Mouse (Mus musculus): ENCODE data around the gene Tepsin. TPM values are rescaled to one million over a fixed set of nuclear protein-coding genes. Genes with fewer than 3 reads are reported as not detected.

Tepsin gene
- total RNA-seq, 2 experiments from 2014 or later = 25.7 to 27.2 TPM

GRCm38 (mm10) chr11:120042141-120042838, 56.2 kb downstream of the Tepsin start:
- no peak for ATAC-seq (replicated peaks; ENCODE audit: low FRiP score, poor library complexity, severe bottlenecking)

GRCm38 (mm10) chr11:120041191-120042123, 57.1 kb downstream of the Tepsin start:
- no peak for ATAC-seq (replicated peaks; ENCODE audit: low FRiP score, poor library complexity, severe bottlenecking)

Other genes starting within 250 kb of the Tepsin start
- 1.3 and 14.4 TPM in 2 replicates for gene Chmp6, start 185.3 kb downstream of the Tepsin start, total RNA-seq (2015; ENCODE audit: low replicate concordance)
- 10.3 and 10.4 TPM in 2 replicates for gene Chmp6, start 185.3 kb downstream of the Tepsin start, total RNA-seq (2017; ENCODE audit: low replicate concordance)
- 1.3 and 1.4 TPM in 2 replicates for gene Baiap2, start 156.0 kb downstream of the Tepsin start, total RNA-seq (2015; ENCODE audit: low replicate concordance)
- 3.2 and 5.3 TPM in 2 replicates for gene Baiap2, start 156.0 kb downstream of the Tepsin start, total RNA-seq (2017; ENCODE audit: low replicate concordance)
- 0.84 and 1.4 TPM in 2 replicates for gene Aatk, start 51.6 kb downstream of the Tepsin start, total RNA-seq (2015; ENCODE audit: low replicate concordance)
- gene Aatk, start 51.6 kb downstream of the Tepsin start, total RNA-seq (2017; ENCODE audit: low replicate concordance) = 0.26 and 0.53 TPM in 2 replicates
- 3.2 TPM in 1 of 2 replicates, not detected in the other for gene Cep131, start 11.9 kb downstream of the Tepsin start, total RNA-seq (2015; ENCODE audit: low replicate concordance)
- 0.51 and 2.3 TPM in 2 replicates for gene Cep131, start 11.9 kb downstream of the Tepsin start, total RNA-seq (2017; ENCODE audit: low replicate concordance)
- 12.6 TPM in 1 of 2 replicates, not detected in the other for gene Ndufaf8, start 197 bp upstream of the Tepsin start, total RNA-seq (2015; ENCODE audit: low replicate concordance)
- 3.1 TPM in 1 of 2 replicates, not detected in the other for gene Ndufaf8, start 197 bp upstream of the Tepsin start, total RNA-seq (2017; ENCODE audit: low replicate concordance)
- 14.8 and 17.2 TPM in 2 replicates for gene Slc38a10, start 52.6 kb upstream of the Tepsin start, total RNA-seq (2015; ENCODE audit: low replicate concordance)
- 17.1 and 46.0 TPM in 2 replicates for gene Slc38a10, start 52.6 kb upstream of the Tepsin start, total RNA-seq (2017; ENCODE audit: low replicate concordance)
- 2.5 and 2.9 TPM in 2 replicates for gene Bahcc1, start 134.2 kb upstream of the Tepsin start, total RNA-seq (2015; ENCODE audit: low replicate concordance)
- 1.4 TPM in 2 replicates for gene Bahcc1, start 134.2 kb upstream of the Tepsin start, total RNA-seq (2017; ENCODE audit: low replicate concordance)
- gene Actg1, start 249.8 kb upstream of the Tepsin start, total RNA-seq (2015; ENCODE audit: low replicate concordance) = 531 and 597 TPM in 2 replicates
- 282 and 330 TPM in 2 replicates for gene Actg1, start 249.8 kb upstream of the Tepsin start, total RNA-seq (2017; ENCODE audit: low replicate concordance)

Data from erythroid progenitor cell, adult 5-6 weeks (primary cell).